Mouse (Mus musculus) CH12.LX (cell line): Measurements from ENCODE around the gene Tmem214. TPM values are rescaled to one million over a fixed set of nuclear protein-coding genes. Genes with fewer than 3 reads are reported as not detected.

ENCODE experiments used
- DNase-seq: peaks from one replicate; pipeline ENCODE4 v3.0.0-alpha.2; 2013; ENCODE audit errors: extremely low read depth
- H3K27ac ChIP-seq: 2 replicates; pipeline ENCODE4 v1.5.1; 2012; ENCODE audit warnings: low read depth, mild to moderate bottlenecking, control low read depth, moderate library complexity; ENCODE audit not compliant: insufficient read depth
- H3K27me3 ChIP-seq: replicated peaks from 2 replicates; pipeline ENCODE3; 2012; ENCODE audit warnings: inconsistent platforms
- H3K36me3 ChIP-seq, 2 experiments: replicated peaks in 1 of 2; 2 replicates each; pipeline versions ENCODE3 to v1.6.1; 2012; ENCODE audit warnings: inconsistent platforms in 1 of 2, low read length in 1 of 2, mild to moderate bottlenecking in 1 of 2, mixed read lengths in 1 of 2, moderate library complexity in 1 of 2; ENCODE audit not compliant: control insufficient read depth in 1 of 2, insufficient read depth in 1 of 2
- H3K4me1 ChIP-seq, 2 experiments: 2 replicates each; pipeline ENCODE4 v1.6.1; 2012; ENCODE audit warnings: inconsistent platforms in 1 of 2, moderate library complexity in 1 of 2; ENCODE audit not compliant: insufficient read depth in 2 of 2, control insufficient read depth in 1 of 2
- H3K4me2 ChIP-seq: 2 replicates; pipeline ENCODE4 v1.6.1; 2012; ENCODE audit warnings: low read depth, mild to moderate bottlenecking, control low read depth; ENCODE audit not compliant: poor library complexity, insufficient read depth, severe bottlenecking
- H3K4me3 ChIP-seq, 3 experiments: fragments of 150-350 bp in 1 of 3; sonication (generic) in 1 of 3; replicated peaks in 1 of 3; 2 replicates each; pipeline versions ENCODE3 to v1.5.1; 2011 to 2012; ENCODE audit warnings: low read depth in 2 of 3, low read length in 2 of 3, mild to moderate bottlenecking in 2 of 3, moderate library complexity in 2 of 3, control low read depth in 1 of 3, improper control_type of control experiment in 1 of 3, inconsistent platforms in 1 of 3, mixed read lengths in 1 of 3; ENCODE audit not compliant: poor library complexity in 1 of 3
- H3K79me2 ChIP-seq: replicated peaks from 2 replicates; pipeline ENCODE4 v1.6.1; 2012; ENCODE audit warnings: mild to moderate bottlenecking, moderate library complexity; ENCODE audit not compliant: control insufficient read depth, poor library complexity, insufficient read depth, severe bottlenecking; ENCODE audit errors: extremely low read depth
- H3K9ac ChIP-seq: 2 replicates; pipeline ENCODE4 v1.6.1; 2012; ENCODE audit warnings: low read depth, mild to moderate bottlenecking, control low read depth, moderate library complexity; ENCODE audit not compliant: insufficient read depth
- H3K9me3 ChIP-seq: replicated peaks from 2 replicates; pipeline ENCODE3; 2012; ENCODE audit warnings: low read length, inconsistent platforms, mixed read lengths
- BHLHE40 ChIP-seq: IDR thresholded peaks from 2 replicates; pipeline ENCODE4 v1.6.1; 2011; ENCODE audit warnings: mild to moderate bottlenecking, low read depth, low read length, improper control_type of control experiment
- CHD2 ChIP-seq: IDR thresholded peaks from 2 replicates; pipeline ENCODE4 v1.6.1; 2011; ENCODE audit warnings: low read length, improper control_type of control experiment
- CTCF ChIP-seq, 2 experiments: IDR thresholded peaks in 1 of 2; conservative IDR thresholded peaks in 1 of 2; 2 replicates each; pipeline ENCODE4 v1.5.1; 2011 to 2012; ENCODE audit warnings: low read depth in 2 of 2, low read length in 2 of 2, improper control_type of control experiment in 1 of 2, inconsistent platforms in 1 of 2, mild to moderate bottlenecking in 1 of 2, moderate library complexity in 1 of 2
- E2F4 ChIP-seq: IDR thresholded peaks from 2 replicates; pipeline ENCODE4 v1.6.1; 2011; ENCODE audit warnings: low read depth, low read length, improper control_type of control experiment; ENCODE audit not compliant: insufficient replicate concordance
- ETS1 ChIP-seq: conservative IDR thresholded peaks from 2 replicates; pipeline ENCODE4 v1.6.1; 2012; ENCODE audit warnings: low read depth, mild to moderate bottlenecking, inconsistent platforms, low read length, improper control_type of control experiment, moderate library complexity
- GABPA ChIP-seq: IDR thresholded peaks from 2 replicates; pipeline ENCODE4 v1.6.1; 2012; ENCODE audit warnings: low read depth, low read length, improper control_type of control experiment, inconsistent platforms; ENCODE audit not compliant: insufficient replicate concordance
- HCFC1 ChIP-seq: IDR thresholded peaks from 2 replicates; pipeline ENCODE4 v1.6.1; 2012; ENCODE audit warnings: low read depth, mild to moderate bottlenecking, inconsistent platforms, low read length, improper control_type of control experiment
- IRF4 ChIP-seq: IDR thresholded peaks from 2 replicates; pipeline ENCODE4 v1.6.1; 2014; ENCODE audit warnings: low read depth, mild to moderate bottlenecking, inconsistent platforms, low read length, improper control_type of control experiment
- KAT2A ChIP-seq: IDR thresholded peaks from 2 replicates; pipeline ENCODE4 v1.6.1; 2012; ENCODE audit warnings: low read length, improper control_type of control experiment, inconsistent platforms; ENCODE audit not compliant: insufficient replicate concordance
- MEF2A ChIP-seq: IDR thresholded peaks from 2 replicates; pipeline ENCODE4 v1.6.1; 2014; ENCODE audit warnings: low read depth, mild to moderate bottlenecking, inconsistent platforms, low read length, improper control_type of control experiment, borderline replicate concordance
- NELFE ChIP-seq: IDR thresholded peaks from 2 replicates; pipeline ENCODE4 v1.6.1; 2011; ENCODE audit warnings: low read depth, low read length, improper control_type of control experiment
- POLR2A ChIP-seq: IDR thresholded peaks from 2 replicates; pipeline ENCODE4 v1.6.1; 2011; ENCODE audit warnings: low read depth, mild to moderate bottlenecking, improper control_type of control experiment, low read length
- SMC3 ChIP-seq: IDR thresholded peaks from 2 replicates; pipeline ENCODE4 v1.6.1; 2011; ENCODE audit warnings: low read depth, low read length, improper control_type of control experiment
- TCF12 ChIP-seq: IDR thresholded peaks from 2 replicates; pipeline ENCODE4 v1.6.1; 2014; ENCODE audit warnings: low read depth, mild to moderate bottlenecking, inconsistent platforms, low read length, improper control_type of control experiment
- ZMIZ1 ChIP-seq: IDR thresholded peaks from 2 replicates; pipeline ENCODE4 v1.6.1; 2012; ENCODE audit warnings: low read depth, mild to moderate bottlenecking, inconsistent platforms, low read length, improper control_type of control experiment
- dilution Hi-C: fragments of 300-500 bp; cut with MboI; formaldehyde crosslinking; loops from 2 replicates; pipeline ENCODE4 v1.14.3; 2020; ENCODE audit warnings: low sequenced_read_pairs; ENCODE audit not compliant: extremely low pct_unique_long_range_greater_than_20kb, extremely low pct_ligation_motif_present
- in situ Hi-C: fragments of 300-500 bp; cut with MboI; formaldehyde crosslinking; loops from 3 replicates; pipeline ENCODE4 v1.14.3; 2019; ENCODE audit warnings: low sequenced_read_pairs, low pct_ligation_motif_present, low pct_unique_long_range_greater_than_20kb, mixed read lengths
- polyA plus RNA-seq: library from polyadenylated mRNA; unstranded; fragments of >175 nt; gene quantifications from 2 replicates; pipeline ENCODE4 v1.2.1, GENCODE M21; 2012; ENCODE audit warnings: low read depth; ENCODE audit not compliant: insufficient read length
- total RNA-seq, 2 experiments: library from RNA; depleted of rRNA; stranded (reverse); fragments of 300-350 nt in 1 of 2; fragments of >200 nt in 1 of 2; gene quantifications; 2 replicates each; pipeline ENCODE4 v1.2.3; 2012 to 2014

The Tmem214 gene
- total and polyA plus RNA-seq, 3 experiments: 28.3 to 35.3 (median 31.9) TPM

GRCm38 (mm10) chr5:30833416-30833815, 34.4 kb upstream of the Tmem214 start:
- in situ Hi-C loops (no loop called here), dilution Hi-C loops (no loop called here)
- DNase-seq: no peak

GRCm38 (mm10) chr5:30839731-30840130, 28.1 kb upstream of the Tmem214 start:
- no peak for TF ChIP-seq NELFE
- no peak for TF ChIP-seq KAT2A
- no peak for TF ChIP-seq ZMIZ1
- TF ChIP-seq CHD2: no peak
- no peak for TF ChIP-seq HCFC1
- no peak for TF ChIP-seq E2F4
- in situ Hi-C loops: no loop called here

More at GRCm38 (mm10) chr5:30833416-30833815, 34.4 kb upstream of the Tmem214 start:
- Histone ChIP-seq H3K4me2 (no peak overlapping the region), H3K27me3 (no peaks in the 10 kb centered on the region), H3K79me2 (no peaks in the 10 kb centered on the region), H3K27ac (no peak overlapping the region), H3K9me3 (peaks cover 6% of the 10 kb centered on the region), H3K4me1 (no peaks in the 10 kb centered on the region), H3K4me3 (no peak overlapping the region), H3K36me3 (peaks cover 0 to 2% of the 10 kb centered on the region in 2 experiments), H3K9ac (no peak overlapping the region)
- TF ChIP-seq HCFC1 (no peak), MEF2A (no peak), GABPA (no peak), ETS1 (no peak), CTCF (conservative IDR thresholded peaks at IDR 0.05 in 1 of 2, IDR thresholded peaks at IDR 0.05 in 1 of 2; ENCODE audit: low read depth in 2 of 2, low read length in 2 of 2) (no peak), TCF12 (no peak), E2F4 (no peak), IRF4 (no peak), POLR2A (no peak), SMC3 (no peak), BHLHE40 (no peak)

More at GRCm38 (mm10) chr5:30839731-30840130, 28.1 kb upstream of the Tmem214 start:
- Histone ChIP-seq H3K9ac (no peak overlapping the region), H3K27me3 (peaks cover 2% of the 10 kb centered on the region), H3K4me1 (no peaks in the 10 kb centered on the region), H3K9me3 (peaks cover 6% of the 10 kb centered on the region), H3K27ac (no peak overlapping the region), H3K79me2 (no peaks in the 10 kb centered on the region), H3K36me3 (peaks cover 0 to 2% of the 10 kb centered on the region in 2 experiments), H3K4me2 (no peak overlapping the region), H3K4me3 (no peak overlapping the region)
- DNase-seq: no peak
- dilution Hi-C loops: no loop called here
